Mouse (Mus musculus): ENCODE results near the gene Cd163l1.
A peak's percentile ranks its signal among the peaks of the same experiment; 100 is the strongest.

Gene Cd163l1

DNA sequence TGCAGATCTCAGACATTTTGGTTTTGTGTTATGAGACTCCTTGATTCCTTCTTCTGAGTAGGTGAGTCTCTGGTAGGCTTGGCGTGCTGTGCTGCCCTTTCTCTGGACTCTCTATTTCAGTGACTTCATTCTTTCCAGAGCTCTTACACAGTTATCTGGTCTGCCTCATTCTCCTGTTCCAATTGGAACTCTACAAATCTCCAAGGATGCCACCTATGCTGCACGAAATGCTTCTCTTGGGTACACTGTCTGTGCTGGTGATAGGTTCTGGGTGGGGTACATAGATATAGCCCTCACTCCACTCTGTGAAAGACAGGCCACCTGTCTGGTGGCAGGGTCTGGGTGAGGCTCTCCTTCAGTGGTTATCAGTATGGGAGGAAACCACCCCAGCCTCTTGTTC, at the start of gene Cd163l1:
Cd163l1 (plus strand) TSS at position 301 of the 400 bp plus-strand sequence.
- DNase-seq (ENCODE audit: low read depth, low spot score) = no peak

DNA sequence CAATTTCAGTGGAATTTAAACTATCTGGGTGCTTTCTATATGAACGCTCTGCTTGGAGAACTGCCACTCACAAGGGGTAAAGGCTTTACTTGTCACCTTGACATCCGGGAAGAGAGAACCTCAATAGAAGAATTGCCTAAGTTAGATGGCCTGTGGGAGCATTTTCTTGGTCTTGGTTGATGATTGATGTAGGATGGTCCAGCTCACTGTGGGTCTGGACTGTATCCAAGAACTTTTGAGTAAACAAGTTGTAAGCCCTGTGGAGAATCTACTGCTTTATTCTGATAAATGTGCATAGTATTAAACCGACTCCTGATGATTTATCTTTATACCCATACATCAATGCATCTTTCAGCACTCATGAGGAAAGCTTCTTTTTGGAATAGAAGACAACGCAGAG, 48.7 kb upstream of the Cd163l1 start:
- no peak for DNase-seq (ENCODE audit: low read depth, low spot score)

DNA sequence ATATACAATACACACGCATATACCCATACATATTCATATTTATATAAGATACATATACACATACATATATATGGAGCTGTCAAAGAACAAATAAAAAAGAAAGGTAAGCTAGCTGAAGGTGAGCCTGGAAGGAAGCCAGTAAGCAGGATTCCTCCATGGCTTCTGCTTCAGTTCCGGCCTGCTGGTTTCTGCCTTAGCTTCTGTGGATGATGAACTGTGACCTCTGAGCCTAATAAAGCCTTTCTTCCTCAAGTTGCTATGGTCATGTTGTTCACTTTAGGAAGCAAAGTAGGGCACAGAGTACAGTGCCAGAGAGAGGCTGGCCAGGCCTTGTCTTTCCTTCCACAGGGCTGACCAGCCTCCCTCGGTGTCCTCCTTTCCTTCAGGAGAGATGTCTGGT, 47.2 kb upstream of the Cd163l1 start:
- DNase-seq (ENCODE audit: low read depth, low spot score) = no peak

DNA sequence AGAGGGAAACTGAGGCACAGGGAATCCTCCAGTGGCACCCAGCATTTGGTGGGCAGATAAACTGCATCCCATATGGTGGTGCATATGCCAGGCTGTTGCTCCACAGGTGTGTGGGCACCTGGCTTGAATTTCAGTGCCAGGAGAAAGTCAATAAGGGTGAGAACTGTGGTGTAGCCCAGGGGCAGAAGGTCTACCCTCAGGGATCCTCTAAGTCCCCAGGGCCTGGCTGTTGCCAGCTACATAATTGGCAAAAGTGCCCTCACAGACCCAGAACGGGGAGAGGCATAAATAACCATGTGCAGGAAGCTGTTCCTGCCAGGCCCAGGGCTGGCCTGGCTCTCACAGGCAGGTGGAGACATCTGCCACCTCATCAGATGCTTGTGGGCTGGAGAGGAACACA, 45.1 kb upstream of the Cd163l1 start, which contains the start of gene Olfr523:
Olfr523 (plus strand) TSS at position 282 of the 400 bp plus-strand sequence.
- no peak for DNase-seq (ENCODE audit: low read depth, low spot score)

DNA sequence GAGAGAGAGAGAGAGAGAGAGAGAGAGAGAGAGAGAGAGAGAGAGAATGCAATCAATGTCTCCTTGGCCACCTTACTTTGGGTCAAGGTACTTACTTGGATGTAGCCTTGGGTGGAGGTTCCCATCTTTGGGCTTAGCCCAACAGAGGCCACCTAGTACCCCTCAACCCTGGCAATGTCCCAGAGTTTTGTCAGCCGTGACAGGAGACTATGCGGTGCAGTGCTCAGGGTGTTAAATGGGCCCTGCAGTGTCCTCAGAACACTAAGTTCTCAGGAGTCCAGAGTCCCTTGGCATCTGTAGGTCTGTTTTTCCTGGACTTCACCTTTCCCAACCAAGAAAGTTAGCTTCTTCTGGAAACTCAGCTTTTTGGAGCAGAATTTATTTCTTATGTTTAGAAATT, 38.9 kb upstream of the Cd163l1 start:
- DNase-seq (ENCODE audit: low read depth, low spot score) = no peak

DNA sequence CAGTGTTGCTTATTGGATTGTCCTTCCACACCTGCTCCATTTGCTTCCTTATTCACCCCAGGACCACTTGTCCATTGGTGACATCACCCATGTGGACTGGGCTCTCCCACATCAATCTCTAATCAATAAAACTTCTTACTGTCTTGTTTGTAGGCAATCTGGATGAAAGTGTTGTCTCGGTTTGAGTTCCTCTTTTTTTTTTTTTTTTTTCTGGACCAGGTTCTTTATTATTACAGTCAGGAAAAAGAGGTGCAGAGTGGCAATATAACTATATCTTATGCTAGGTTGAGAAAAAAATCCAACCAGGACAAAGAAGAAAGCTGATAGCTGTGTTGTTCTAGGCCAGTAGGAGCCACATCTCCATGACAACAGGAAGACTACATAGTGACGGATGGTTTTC, 37.4 kb upstream of the Cd163l1 start:
- no peak for DNase-seq (ENCODE audit: low read depth, low spot score)

DNA sequence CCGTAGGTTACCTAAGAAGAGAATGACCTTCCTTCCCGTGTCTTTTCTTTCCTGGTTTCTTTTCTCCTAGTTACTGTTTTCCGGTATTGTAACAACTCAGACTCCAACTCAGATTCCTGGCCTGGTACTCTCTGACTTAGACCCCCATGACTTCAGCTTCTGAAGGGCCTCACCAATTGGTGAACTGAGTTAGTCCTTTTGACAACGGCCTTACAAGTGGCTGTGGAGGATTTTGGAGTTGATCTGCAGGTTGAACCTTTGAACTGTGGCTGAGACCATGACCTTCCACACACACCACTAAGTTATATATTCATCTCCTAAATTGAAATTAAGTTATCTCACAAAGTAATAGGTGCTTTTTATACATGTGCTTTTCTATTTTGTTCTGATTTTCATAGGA, 33.9 kb upstream of the Cd163l1 start:
- no peak for DNase-seq (ENCODE audit: low read depth, low spot score)

DNA sequence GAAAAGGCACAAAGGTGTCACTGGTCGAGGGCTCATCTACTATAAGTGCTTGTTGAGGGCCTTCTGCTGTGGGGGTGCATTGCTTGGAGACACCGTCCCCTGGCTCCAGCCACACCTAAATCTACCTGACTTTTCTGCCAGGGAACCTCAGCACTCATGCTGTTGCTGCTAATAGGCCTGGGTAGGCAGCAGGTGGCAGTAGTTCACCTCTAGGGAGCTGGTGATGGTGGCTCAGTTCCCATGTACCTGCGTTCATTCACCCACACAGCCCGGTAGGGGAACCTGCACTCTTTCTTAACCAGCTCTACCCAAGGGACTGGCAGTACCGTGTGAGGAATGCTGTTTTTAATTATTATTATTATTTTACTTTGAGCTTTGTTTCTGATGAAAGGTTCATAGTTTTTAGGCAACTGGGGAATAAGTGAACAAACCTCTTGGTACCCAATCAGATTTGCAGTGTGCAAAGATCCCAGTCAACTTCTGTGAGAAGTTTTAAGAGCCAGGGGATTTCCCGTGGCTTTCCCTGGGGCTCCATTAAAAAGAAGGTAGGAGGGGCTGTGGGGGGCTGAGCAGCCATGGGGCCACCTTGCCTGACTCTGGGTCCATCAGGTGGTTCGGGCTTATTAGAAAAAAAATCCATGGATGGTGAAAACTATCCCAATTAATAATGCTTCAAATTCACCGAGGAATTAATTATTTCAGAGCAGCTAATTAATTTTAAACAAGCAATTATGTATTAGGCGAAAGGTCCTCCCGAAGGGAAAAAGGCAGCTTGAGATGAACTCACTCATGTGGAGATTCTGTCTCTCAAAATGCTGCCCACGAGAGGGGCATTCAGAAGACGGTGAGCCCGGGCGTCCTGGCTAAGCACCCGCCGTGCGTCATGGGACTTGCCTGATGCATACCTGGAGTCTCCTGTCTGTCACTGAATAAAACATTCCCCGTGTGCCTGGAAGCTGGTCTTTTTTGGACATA, 31.1 kb upstream of the Cd163l1 start:
- DNase-seq (ENCODE audit: low read depth, low spot score) = peak; percentile 81

DNA sequence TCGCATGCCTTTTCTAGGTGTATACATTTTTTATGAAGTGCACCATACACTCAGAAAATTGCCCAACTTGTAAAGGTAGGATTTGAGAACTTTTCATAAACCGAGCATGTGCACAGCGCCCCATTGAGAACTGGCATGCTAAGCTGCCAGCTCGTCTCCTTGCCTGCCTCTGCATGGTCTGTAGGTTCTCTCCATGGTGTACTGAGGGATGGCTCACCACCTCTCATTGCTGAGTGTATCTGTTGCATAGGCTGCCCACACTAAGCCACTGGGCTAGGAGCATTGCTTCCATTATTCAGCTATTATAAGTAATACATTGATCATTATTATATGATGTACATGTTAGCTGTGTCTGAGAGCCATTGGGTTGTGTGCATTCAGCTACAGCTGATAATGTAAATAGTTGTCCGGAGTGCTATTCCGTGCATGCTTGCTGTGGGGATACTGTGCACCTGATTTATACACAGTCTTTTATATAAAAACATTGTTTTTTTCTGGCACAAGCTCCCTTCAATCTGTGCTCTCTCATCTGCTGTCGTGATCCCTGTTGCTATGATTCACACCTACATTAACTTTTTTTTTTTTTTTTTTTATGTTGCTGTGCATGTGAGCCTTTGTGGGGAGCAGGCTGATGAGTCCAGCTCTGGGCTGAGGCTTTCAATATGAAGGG, 30.2 kb upstream of the Cd163l1 start:
- DNase-seq (ENCODE audit: low read depth, low spot score) = no peak

DNA sequence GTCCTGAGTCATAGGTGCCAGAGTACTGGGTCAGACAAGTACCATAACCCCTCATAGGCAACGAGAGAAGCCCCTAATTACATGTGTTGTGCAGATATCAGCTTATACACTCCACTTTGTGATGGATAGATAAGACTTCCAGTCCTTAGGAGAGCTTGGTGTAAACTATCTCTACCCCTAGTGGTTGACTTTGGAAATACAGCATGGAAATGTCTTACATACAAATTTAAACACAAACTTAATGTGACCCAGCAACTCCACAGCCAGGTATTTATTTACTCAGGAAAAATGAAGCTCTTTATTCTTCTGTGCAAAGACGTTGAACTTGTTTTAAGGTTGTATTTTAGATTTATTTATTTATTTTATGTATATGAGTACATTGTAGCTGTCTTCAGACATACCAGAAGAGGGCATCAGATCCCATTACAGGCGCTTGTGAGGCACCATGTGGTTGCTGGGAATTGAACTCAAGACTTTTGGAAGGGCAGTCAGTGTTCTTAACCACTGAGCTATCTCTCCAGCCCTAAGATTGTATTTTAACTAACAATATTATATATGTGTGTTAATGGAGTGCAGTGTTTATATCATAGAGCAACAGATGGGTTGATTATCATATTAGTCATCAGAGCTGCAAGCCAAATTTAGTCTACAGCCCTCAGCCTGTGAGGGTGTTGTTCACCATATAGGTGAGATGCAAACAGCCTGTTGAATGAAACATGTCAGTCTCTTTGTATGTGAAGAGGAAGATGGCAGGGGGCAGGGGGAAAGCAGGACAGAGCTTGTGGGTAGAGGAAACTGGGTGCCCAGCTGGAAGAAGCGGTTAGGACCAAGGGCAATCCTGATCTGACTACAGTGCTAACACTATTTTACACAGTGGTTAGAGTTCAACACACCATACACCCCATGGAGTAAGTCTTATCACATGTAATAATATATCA, 29.4 kb upstream of the Cd163l1 start:
- peak; percentile 63 for DNase-seq (ENCODE audit: low read depth, low spot score)

DNA sequence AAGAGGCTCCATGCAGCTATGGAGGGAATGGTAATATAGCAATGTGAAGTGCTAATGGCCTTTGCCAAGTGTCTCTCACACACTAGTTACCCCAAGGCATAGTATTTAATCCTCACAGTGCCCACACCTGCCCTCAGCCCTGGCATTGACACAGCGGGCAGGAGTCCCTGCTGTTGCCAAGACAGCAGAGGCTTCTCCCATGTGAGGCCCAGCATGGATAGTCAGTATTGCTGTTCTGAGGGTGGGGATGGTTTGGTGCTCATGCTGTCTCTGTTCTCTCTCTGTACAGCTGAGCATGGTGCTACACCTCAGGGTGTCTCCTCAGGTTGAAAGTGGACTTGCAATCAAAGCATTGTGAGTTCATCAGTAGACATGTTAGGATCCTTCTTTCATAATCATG, 27.6 kb upstream of the Cd163l1 start:
- DNase-seq (ENCODE audit: low read depth, low spot score) = no peak

DNA sequence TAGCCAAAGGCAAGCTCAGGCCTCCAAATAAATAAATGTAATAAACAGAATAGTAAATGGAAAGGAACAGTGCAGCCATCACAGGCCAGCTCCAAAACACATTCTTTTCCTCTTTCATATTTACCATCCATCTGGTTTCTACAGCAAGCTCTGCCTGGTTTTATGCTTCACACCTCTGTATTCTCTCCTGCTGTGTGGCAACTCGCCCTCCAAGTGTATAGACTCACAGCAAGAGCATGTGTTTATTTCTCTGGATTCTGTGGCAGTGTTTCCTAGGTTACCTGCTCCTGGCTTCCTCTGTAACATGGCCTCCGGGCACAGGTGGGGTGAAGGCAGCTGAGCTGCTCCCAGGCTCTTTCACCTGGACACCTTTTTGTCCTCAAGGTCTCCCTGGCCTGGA, 25.6 kb upstream of the Cd163l1 start:
- peak; percentile 16 for DNase-seq (ENCODE audit: low read depth, low spot score)

DNA sequence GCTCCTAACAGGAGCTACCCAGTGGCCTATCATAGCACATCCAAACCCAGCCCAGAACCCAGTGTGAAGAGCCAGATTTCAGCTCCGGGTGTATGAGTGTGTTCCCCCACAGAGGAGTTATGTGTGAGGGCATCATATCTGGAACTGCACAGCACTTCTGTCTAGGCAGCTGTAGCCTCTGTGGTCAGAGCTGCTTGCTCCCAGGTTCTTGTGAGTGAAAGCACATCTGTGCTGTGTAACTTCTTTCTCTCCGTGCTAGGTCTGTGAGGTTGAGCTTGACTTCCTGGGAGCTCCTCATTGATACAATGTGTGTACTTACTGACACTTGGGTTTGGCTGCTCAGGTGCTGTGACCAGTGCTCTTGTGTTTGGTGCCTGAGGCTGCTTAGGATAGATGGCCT, 25.2 kb upstream of the Cd163l1 start:
- DNase-seq (ENCODE audit: low read depth, low spot score) = peak; percentile 35

DNA sequence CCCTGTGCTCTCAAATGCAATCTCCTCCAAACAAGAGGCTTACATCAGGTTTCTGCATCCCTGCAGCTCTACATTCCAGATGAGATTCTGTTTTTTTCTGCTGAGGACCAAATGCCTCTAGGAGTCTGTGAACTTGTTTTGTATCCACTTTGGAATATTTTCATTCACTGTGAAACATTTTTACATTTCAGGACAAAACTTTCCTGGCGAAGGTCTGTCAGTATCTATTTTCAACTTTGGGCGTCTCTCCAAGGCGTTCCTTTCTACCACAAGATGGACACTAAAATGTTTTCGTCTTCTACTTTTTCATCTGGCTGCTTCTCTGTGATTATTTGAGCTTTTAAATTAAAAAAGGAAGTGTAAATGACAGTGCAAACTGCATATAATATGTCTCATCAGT, 24.0 kb upstream of the Cd163l1 start:
- DNase-seq (ENCODE audit: low read depth, low spot score) = no peak

DNA sequence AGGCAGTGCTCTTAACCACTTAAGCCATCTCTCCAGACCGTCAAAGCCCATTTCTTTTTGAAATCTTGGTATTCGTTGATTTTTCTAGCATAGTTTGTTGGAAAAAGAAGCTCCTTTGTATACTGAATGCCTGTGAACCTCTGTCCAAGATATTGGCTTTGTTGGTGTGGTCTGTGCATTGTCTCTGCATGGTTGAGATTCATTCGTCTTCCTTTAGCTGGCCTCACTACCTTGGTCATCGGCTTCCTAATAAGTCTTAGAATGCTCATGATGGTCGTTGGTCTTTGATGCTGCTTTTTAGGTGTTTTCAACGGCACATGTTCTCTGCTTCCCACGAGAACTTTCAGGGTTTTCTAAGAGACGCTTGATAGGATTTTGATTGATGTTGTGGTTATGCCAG, 22.1 kb upstream of the Cd163l1 start:
- no peak for DNase-seq (ENCODE audit: low read depth, low spot score)

DNA sequence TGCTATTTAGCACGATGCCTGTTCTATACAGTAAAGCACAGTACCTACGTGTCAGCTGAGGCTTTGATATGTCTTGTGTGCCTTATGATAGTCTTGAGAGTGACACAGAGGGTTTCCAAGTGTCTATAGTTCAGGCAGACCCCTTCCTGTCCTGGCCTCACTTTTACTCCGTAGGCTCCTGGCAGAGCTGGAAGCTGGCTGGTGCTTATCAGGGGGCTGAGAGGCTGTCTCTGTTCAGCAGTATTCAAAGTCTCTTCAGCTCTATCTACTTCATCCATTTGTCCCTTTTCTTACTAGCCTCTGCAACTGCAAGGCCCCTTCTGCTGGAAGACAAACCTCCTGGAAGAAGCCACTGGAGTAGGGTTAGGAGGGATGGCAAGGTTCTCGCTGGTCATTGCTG, 17.0 kb upstream of the Cd163l1 start:
- no peak for DNase-seq (ENCODE audit: low read depth, low spot score)

DNA sequence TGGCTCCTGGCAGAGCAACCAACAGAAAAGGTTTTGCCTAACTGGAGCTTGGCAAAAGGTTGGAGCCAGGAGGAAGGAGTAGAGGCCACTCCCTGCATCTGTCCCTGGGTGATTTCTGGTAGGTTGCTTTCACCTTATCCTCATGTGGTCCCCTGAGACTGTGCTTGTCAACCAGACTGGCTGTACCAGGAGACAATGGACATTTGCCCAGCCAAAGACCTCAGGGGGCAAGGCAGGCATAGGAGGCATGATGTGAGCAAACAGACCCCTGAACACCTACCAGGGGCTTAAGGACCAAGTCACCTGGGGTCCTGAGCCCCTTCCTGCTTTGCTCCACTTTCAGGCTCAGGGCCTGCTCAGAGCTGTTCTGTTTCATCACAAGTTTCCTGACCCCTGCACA, 12.2 kb upstream of the Cd163l1 start, which contains the start of gene Olfr524:
Olfr524 (minus strand) TSS at position 101 of the 400 bp plus-strand sequence.
- no peak for DNase-seq (ENCODE audit: low read depth, low spot score)

DNA sequence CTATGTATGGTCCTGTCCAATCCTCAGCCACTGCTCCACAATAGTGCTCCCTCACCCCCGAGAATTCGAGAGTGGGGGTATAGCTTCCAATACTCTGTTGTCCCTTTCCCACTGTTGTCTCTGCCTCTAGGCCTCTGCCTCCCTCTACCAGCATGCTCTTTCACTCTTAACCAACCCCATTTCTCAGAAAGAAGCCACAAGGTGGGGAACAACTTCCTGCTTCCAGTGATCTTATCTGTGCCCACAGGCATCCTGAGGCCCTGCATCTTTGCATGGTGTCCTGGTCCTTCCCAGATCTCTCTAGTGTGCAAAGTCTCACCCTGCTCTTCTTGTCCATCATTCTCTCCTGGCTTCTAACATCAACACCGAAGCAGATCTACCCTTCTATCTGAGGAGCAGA, 11.2 kb upstream of the Cd163l1 start:
- DNase-seq (ENCODE audit: low read depth, low spot score) = peak; percentile 63

DNA sequence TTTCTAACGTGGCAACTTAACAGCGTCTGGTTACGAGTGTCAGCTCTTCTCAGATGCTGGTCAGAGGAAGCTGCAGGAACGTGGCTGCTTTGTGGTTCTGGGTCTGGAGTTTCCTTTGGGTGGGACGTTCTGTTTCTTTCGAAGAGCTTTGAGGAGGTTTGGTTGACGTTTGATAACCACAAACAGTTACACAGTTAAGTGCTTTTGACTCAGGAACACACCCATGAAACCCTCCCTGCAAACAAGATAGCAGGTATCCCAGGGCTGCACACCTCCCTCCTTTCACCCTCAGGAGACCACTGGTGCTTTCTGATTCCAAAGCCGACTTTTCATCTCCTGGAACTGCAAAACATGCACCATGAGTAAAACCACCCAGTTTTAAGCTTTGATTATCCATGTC, 9.9 kb upstream of the Cd163l1 start:
- peak; percentile 86 for DNase-seq (ENCODE audit: low read depth, low spot score)

DNA sequence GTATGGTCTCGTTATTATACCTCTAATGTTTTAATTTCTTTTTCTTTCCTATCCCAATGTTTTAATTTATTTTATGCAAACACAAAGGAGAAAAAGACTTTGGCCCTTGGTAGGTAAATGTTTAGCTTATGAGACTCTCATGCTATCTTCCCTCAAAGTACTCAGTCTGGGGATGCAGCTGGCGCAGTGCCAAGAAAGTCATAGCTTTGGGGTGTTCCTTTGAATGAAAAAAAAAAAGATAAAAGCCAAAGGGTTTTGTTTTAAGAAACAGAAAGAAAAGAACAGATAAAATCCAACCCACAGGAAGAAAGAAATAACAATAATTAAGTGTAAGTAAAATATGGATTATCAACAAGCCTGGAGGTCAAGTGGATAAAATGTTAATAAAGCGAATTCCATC, 9.4 kb upstream of the Cd163l1 start:
- peak; percentile 73 for DNase-seq (ENCODE audit: low read depth, low spot score)

DNA sequence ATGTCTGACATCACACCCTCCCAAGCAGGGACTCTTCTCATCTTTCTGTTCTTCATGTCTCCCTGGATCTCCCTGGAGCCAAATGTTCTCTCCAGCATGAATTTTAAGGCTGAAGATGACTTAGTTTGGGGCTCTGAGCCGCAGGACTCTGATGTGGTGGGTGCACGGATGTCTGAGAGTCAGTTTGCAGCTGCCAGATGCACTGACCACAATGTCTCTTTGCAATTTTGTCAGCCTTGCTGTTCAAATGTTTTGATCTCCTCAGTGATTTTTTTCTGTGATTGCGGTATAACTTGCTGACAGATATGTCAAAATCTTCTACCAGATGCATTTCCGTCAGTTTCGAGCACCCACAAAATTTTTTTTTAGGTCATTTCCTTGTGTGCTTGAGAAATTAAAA, 4.2 kb upstream of the Cd163l1 start:
- peak; percentile 84 for DNase-seq (ENCODE audit: low read depth, low spot score)

DNA sequence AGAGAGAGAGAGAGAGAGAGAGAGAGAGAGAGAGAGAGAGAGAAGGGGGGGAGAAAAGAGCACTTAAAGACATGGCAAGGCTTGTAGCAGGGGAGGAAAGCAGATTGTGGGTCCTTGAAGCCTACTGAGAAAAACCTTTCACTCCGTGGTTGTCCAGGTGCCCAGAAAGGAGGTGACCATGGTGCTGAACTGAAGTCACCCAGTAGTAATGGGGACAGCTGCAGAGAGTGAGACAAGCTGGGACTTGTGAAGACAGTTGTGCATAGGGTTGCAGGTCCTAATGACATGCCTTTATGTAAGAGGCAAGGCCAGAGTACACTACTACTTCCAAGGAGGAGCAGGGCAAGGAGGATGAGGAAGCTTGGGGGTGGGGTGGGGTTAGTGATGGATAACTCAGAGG, 1.2 kb downstream of the Cd163l1 start:
- no peak for DNase-seq (ENCODE audit: low read depth, low spot score)

Measured in CD4-positive helper T cell, adult 2 months (primary cell).